Mouse (Mus musculus) lung, postnatal 0 days (tissue): ENCODE results near the gene Prickle4.
A peak's percentile ranks its signal among the peaks of the same experiment; 100 is the strongest.

ENCODE experiments used
- CTCF ChIP-seq: IDR thresholded peaks from 2 replicates; pipeline ENCODE4 v1.5.1; 2016; ENCODE audit warnings: antibody characterized with exemption, mild to moderate bottlenecking
- EP300 ChIP-seq: IDR thresholded peaks from 2 replicates; pipeline ENCODE4 v1.6.1; 2016; ENCODE audit warnings: antibody characterized with exemption, mild to moderate bottlenecking, control low read depth

DNA sequence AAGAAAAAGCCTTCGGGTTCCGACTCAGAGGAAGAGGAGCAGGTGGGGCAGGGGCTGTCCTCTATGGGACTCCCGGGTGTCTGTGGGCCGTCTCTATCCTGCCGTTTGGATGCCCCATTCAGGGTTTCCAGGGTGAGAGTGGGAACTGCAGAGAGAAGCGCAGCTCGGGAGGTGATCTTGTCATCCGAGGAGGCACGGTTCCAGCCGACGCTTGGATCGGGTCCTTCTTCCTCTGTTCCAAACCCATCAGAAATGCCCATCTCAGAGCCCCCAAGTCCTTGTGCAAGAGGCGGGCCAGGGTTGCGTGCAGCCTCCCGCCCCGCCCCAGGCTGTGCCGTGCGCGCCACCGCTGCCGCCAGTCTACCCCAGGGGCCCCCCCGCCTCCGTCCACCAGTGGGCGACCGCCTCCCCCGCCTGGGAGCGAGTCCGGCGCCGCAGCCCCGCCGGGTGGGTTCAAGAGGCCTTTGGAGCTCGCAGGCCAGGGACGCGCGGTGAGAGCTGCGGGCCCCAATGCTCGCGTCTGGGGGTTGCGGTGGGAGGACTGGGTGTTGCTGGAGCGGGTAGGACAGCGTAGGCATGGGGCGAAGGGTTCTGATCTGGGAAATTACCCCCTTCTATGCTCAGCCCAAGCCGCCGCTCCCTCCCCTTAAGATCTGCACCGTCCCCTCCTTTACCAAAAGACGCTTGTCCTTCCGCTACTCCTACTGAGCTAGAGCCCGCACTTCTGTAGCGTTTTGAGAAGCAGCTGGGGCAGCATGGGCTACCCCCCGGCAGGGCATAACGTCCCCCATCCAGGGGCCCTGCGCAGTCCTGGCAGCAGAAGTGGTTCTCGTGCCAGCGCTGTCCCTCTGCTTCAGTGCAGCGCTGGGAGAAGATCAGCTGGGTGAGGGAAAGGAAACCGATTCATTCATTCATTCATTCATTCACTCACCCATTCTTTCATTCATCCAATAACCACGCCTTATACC is 5.6 kb downstream of the Prickle4 start, which contains the start of gene Frs3:
- no peak for TF ChIP-seq EP300
- TF ChIP-seq CTCF, result peak; percentile 24; the same call in 1 of the 2 replicates
